Mouse (Mus musculus) T-helper 2 cell (primary cell): ENCODE data around the gene Pik3r4.

ENCODE experiments used
- in situ Hi-C: fragments of 300-600 bp; cut with MboI, MseI; formaldehyde crosslinking; loops from one replicate; pipeline ENCODE4 v1.15.1; 2025; ENCODE audit warnings: high pct_unique_total_duplicates

The Pik3r4 gene

DNA sequence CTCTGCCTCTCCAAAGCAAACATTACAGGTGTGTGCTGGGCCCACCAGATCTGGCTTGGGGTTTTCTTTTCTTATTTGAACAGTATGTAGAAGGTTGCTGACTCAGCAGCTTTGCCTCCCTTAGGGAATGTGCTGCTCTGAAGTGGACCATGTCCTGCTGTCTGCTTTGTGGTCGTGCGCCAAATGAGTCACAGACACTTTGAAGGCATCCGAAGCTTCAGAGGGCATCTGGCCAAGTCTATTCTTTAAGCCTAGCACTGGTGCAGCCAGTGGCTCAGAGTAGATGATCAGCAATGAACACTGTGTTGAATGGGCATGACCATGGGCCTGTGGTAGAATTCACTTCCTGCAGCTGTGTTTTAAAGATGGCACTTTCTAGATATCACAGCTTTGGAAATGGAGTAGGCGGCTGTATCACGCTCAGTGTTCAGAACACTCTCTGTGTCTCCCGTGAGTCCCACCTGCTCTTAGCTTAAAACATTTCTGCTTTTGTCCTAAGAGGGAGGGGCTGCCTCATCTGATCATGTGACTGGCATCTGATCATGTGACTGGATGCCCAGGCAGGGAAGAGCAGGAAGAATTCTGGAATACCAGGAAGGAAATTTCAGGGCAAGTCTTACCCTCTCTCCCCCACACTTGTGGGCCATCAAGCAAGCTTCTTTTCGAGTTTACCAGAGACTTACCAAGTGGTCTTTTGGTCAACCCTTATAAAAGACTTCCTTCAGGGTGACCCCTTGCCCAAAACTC, 54.2 kb downstream of the Pik3r4 start:
- in situ Hi-C loops: no loop called here

DNA sequence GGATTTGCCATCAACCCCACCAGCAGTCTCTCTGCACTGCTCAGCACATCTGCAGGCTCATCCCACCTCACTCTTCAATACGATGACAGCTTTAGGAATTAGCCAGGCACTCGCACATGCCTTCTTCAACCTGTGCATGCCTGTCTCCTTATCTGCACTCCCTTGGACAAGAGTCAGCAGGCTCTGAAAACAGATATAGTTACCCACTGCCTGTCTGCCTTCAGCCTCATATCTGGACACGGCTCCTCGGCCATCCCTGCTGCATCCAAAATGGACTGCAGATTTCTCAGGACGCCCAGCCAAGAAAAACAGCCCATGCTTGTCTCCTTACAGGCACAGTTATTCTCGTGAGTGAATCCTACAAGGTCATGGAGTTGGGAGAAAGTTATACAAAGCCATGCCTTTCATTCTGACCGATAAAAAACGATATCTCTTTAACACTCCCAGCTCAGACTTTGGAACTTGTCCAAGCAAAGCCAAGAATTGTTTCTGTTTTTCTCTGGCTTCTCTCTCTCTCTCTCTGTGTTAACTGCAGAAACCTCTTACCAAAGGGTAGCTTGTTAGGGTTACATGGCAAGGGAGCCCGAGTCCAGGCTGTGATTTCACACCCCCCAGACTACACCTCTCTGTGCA, 55.1 kb downstream of the Pik3r4 start:
- in situ Hi-C loops: no loop called here

DNA sequence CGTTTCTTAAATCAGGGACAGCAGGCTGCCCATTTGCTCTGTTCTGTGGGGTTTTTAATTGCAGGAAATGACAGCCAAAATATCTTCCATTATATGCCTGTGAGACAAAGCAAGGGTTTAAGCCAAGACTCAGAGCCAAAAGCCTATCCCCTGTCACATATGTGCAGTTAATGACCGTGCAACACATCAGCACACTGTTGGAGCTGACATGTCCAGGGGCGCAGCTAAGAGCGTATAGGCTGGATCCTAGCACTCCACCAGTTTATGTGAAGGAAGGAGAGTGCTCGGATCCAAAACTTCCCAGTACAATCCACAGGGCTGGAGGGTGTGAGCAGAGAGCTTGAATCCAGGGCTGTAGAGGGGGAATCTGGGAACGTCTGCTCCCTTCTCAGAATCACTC, 57.9 kb downstream of the Pik3r4 start:
- in situ Hi-C loops: no loop called here

DNA sequence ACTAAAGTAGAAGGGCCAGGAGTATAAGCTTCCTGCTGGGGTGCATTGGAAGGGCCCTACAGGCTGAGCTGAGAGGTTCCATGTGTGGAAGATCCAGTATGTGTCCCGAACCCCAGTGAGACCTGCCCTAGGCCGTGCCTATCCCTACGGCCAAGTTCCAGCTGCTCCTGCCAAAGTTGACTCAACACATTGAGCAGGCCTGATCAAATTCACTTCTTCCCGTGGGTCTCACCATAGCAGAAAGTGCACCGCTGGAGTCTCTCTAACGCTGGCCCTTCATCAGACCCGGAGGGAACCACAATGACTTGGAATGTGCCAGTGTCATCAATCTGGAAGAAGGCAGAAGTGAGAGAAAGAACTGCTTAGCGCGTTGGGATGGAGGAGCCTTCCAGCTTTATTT, 59.2 kb downstream of the Pik3r4 start:
- in situ Hi-C loops: no loop called here

DNA sequence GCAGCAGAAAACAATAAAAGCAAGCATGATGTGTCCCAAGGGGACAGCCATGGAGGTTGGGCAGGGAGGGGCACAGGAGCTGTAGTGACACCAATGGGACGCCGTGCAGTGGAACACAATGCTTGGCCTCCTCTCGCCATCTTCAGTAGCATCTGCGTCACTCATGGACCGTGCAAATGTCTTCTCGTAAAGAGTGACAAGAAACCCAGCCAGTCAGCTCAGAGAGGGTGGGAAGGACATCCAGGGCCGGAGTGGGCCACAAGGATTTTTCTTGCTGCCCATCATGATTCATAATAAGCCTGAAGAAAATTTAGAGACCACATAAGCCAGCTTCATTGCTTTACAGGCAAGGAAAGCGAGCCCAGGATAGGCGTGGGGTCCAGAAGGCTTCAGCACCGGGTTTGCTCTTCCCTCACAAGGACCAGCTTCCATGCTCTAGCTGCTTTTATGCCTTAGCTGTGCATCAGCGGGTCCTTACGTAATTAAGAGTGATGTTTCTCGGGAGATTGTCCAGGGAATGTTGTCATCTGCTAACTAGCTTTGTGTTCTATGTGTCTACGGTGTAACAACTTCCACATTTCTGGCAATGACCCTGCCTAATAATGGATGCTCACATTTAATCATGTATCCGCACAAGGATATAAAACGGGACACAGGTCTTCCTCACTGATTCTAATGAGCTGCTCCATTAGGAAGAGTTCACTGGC, 61.6 kb downstream of the Pik3r4 start:
- in situ Hi-C loops: no loop called here

DNA sequence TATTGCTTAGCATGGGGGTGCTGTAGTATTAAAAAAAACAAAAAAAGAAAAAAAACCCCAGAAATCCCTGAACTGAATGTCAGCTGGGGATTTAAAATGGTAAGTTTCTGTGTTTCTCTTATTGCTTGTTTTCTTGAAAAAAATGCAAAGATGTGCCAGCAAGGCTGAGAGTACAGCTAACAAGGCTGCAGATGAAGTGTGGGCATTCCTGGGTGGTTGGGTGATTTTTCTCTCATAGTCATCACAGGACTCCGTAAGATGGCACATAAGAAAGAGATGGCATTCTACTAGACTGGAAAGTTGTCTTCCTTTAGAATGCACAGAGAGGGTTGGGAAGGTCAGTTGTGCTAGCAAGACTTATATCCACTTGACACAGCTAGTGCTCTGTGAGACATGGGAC, 62.2 kb downstream of the Pik3r4 start:
- in situ Hi-C loops: no loop called here

DNA sequence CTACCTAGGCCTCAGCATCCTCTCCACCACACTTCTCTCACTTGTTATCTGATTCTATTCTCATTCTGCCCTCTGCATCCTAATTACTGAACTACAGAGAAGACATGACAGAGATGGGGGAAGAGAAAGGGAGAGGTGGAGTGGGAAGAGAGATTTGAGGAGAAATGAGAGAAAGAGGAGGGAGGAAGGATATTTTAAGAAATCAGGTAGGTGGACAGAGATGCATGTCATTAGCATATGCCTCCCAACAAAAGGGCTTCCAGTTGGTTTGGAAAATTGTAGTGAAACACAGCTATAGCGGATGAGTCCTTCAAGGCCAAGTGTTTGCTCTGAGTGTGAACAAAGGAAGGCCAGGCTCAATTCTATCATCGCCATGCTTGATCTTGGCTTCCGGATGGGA, 69.3 kb downstream of the Pik3r4 start:
- in situ Hi-C loops: no loop called here

DNA sequence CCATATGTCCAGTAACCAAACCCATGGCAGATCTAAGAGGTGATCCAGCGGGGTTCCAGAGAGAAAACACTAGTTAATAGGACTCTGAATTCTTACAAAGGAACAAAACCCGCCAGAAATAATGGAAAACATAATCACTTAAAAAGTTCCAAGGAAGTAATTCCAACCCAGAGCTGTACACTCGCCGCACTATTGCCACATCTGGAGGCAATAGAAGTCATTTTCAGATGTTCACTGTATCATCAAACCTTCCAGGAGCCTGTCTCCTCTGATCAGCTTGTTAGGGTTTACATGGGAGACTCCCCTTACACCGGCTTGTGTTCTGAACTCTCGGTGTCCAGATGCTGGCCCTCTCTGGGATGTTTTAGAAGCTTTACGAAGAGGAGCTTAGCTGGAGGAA, 76.6 kb downstream of the Pik3r4 start:
- in situ Hi-C loops: no loop called here

DNA sequence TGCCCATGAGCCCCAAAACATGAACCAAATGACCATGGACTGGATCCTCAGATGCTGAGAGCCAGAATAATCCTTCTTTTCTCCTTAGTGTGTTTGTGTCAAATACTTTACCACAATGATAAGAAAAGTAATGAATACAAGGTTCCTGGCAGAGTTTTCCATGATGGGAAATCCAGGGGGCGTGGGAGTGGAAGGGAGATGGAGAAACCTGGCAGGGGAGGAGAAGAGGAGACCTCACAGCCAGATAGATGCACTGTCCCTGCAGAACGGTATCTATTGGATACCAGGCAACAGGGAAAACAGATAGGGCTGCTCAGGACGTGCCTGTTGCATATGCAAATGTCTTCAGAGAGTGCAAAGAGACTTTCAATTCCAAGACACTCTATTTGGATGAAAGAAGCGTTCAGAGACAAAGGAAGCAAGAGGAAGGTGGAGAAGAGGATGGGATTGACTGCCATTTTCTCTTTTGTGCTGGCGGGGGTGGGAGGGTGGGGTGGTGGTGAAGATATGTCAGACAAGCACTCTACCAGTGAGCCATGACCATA, 77.1 kb downstream of the Pik3r4 start:
- in situ Hi-C loops: no loop called here

DNA sequence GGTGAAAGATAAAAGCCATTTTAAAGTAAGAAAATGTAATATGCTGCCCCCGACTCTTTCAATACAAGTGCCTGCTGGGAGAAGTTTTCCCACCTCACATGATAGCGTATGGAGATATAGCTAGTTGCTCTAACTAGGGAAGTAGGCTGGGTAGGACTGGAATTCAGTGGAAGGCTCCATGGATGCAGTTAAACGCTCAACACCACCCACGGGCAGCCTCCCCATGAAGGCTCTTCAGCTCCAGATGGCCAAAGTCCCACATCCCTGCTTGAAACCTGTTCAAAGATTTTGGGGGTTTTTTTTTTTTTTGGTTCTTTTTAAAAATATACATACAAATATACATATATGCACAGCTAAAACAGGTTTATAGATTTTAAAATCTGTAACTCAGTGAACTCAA, 77.7 kb downstream of the Pik3r4 start:
- in situ Hi-C loops: no loop called here

DNA sequence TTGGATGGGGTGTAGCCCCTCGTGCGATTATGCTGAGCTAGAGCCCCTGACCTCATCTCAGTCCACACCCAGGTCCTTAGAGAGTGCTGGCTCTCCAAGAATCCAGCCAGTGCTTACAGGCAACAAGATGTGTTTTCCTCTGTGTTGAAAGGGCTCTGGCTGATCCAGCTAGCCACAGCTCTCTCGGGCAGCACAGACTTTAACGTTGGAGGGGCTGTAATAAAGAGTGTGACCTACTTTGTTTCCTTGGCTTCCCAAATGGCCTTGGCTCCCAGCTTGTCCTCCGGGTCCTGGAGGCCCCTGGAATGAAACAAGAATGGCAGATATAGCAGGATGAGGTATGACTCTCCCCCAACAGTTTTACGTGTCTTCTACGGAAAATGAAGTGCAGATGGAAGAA, 89.2 kb downstream of the Pik3r4 start:
- in situ Hi-C loops: no loop called here

DNA sequence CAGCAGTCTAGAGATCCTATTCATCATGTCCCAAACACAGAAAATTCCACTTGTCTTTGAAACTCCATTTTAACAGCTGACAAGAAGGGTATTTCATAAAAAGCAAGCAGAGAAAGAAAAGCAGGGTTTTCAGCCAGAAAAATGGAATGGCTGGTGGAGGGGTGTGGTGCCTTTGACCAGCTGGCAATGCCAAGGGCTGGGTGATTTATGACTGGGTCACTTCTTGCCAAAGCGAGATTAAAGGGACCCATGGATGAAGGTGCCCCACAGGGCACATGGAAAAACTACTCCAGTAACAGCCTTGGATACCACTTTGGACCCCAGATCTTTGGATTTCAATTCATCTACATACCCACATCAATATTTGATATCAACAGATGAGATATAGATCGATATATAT, 91.9 kb downstream of the Pik3r4 start:
- in situ Hi-C loops: no loop called here

DNA sequence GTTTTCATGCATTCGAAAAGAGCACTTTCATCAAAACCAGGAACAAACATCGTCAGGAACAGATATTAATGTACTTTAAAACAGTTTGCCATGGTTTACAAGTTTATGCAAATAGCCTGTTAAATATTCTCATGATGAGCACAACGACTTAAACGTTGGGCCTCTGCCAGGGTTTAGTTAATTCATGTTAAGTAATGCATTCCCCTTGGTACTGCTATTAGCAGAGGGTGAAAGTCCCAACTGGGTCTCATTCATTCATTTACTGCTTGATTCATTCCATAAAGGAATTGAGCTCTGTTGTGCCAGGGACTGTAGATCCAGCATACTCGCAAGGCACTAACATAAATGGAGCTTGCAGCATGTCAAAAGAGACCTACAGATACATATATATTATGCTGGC, 92.4 kb downstream of the Pik3r4 start:
- in situ Hi-C loops: no loop called here
